Mouse (Mus musculus) cerebellum, adult 2 months (tissue): ENCODE results near the gene Fry. TPM values are rescaled to one million over a fixed set of nuclear protein-coding genes. Genes with fewer than 3 reads are reported as not detected.
A peak's percentile ranks its signal among the peaks of the same experiment; 100 is the strongest.

Experiments
- DNase-seq, 2 experiments: peaks; one replicate each; pipeline ENCODE4 v3.0.0; 2021
- H3K27ac ChIP-seq: fragments of 200-500 bp; 2 replicates; pipeline ENCODE4 v1.5.1; 2012; ENCODE audit warnings: low read length, control low read depth, inconsistent platforms; ENCODE audit not compliant: insufficient read depth
- H3K27me3 ChIP-seq: fragments of 200-500 bp; 2 replicates; pipeline ENCODE4 v1.6.1; 2012; ENCODE audit warnings: inconsistent platforms, mild to moderate bottlenecking, low read length, moderate library complexity; ENCODE audit not compliant: control insufficient read depth, insufficient read depth
- H3K4me1 ChIP-seq: fragments of 200-500 bp; 2 replicates; pipeline ENCODE4 v1.6.1; 2011; ENCODE audit warnings: low read length; ENCODE audit not compliant: control insufficient read depth, insufficient read depth
- H3K4me3 ChIP-seq: fragments of 200-500 bp; replicated peaks from 2 replicates; pipeline ENCODE3; 2011; ENCODE audit warnings: mild to moderate bottlenecking, low read depth, low read length, control low read depth; ENCODE audit not compliant: insufficient read depth
- CTCF ChIP-seq: fragments of 200-500 bp; IDR thresholded peaks from 2 replicates; pipeline ENCODE4 v1.5.1; 2011; ENCODE audit warnings: low read depth, mild to moderate bottlenecking, control low read depth, low read length, moderate library complexity, borderline replicate concordance; ENCODE audit not compliant: insufficient read depth
- POLR2A ChIP-seq: fragments of 200-500 bp; IDR thresholded peaks from 2 replicates; pipeline ENCODE4 v1.6.1; 2011; ENCODE audit warnings: low read length, control low read depth, borderline replicate concordance; ENCODE audit not compliant: insufficient read depth
- WGBS: fragments of 180-500 bp; shearing (Covaris S2); methylation state at CpG from one replicate; pipeline ENCODE4 v1.1.7; 2018; 5-methylcytosine and 5-hydroxymethylcytosine counted together
- polyA plus RNA-seq: library from polyadenylated mRNA; depleted of rRNA; stranded (reverse); fragments of >200 nt; gene quantifications from 2 replicates; pipeline ENCODE4 v1.2.3, GENCODE M21; 2012

Fry gene
- polyA plus RNA-seq, 1 experiment: 92.2 TPM

DNA sequence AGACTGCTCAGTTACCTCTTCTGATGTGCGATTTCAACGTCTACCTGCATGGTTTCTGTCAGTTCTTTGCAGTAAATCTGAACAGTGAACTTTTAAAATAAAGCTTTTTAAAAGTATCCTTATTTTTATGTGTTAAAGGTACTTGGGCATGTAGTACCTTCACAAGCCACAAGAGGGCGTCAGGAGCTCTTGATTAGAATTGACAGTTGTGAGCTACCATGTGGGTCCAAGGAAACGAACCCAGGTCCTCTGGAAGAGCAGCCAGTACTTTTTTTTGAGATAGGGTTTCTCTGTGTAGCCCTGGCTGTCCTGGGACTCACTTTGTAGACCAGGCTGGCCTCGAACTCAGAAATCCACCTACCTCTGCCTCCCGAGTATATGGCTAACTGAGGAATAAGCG lies 323.2 kb downstream of the Fry start:
- Histone ChIP-seq H3K4me3 (no peak overlapping the region), H3K4me1 (peaks cover 5% of the 10 kb centered on the region), H3K27ac (no peak overlapping the region), H3K27me3 (no peaks in the 10 kb centered on the region)
- DNase-seq: peak; percentile 22 to 37
- peak; percentile 51; the same call in 1 of the 2 replicates for TF ChIP-seq CTCF
- no peak for TF ChIP-seq POLR2A
- WGBS: 45% methylated on average over 7 of the region's 7 CpGs

DNA sequence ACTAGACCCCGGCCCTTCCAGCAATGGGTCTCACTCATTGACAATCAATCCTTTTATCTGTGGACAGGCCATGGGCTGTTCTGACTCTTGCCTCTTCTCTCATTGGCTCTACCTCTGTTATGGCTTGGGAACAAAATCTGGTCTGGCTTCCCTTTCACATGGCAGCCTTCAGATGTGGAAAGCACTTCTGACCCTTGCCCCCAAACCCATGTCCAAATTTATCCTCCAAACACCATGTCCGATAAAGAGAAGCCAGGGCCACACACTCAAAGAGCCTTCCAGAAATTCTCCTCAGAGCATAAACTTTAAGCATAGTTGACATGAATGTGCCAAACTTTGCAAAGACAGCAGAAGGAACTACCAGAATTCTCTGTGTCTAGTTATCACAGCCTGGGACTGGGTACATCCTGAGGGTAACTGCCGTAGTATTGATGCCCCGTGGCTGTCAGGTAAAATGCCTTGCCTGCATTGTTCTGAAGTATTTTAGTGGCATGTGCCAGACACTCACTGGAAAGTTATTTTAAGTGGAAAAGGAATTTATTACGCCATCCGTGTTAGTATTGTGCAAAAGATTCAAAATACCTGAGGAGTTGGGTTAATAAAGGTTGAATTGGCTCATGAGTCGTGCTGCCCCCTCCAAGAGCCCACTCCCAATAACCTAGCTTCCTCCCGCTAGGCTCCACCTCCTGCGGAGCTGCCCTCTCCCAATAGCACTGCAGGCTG lies 333.0 kb downstream of the Fry start:
- no peak overlapping the region for H3K4me3 ChIP-seq
- no peaks in the 10 kb centered on the region for H3K4me1 ChIP-seq
- TF ChIP-seq POLR2A (no peak), CTCF (no peak)
- H3K27me3 ChIP-seq: no peaks in the 10 kb centered on the region
- no peak overlapping the region for H3K27ac ChIP-seq
- 90% methylated on average over 9 of the region's 9 CpGs for WGBS
- no peak for DNase-seq

DNA sequence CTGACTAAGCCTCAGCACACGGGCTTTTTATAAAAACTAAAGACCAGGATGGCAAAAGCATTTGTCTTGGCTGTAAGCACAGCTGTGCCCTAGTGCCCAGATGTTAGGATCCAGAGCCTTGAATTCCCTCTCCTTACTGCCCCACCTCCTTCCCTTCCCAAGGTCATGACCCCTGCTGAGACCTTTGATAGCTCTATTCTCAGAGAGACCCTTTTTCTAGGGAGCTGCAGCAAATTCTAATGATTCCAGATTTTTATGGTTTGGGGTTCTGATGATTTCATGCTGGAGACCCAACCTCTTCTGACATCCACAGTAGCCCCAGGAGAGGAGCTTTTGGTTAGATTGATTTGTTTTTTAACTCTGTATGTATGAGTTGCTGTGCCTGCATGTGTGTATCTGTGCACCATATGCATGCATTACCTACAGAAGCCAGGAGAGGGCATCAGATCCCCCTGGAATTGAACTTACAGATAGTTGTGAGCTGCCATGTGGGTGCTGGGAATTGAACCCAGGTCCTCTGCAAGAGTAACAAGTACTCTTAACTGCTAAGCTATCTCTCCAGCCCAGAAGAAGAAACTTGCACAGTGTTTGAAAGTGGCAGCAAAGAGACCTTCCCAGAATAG lies 333.7 kb downstream of the Fry start:
- no peak for TF ChIP-seq CTCF
- TF ChIP-seq POLR2A: no peak
- Histone ChIP-seq H3K4me1 (no peaks in the 10 kb centered on the region), H3K27me3 (no peaks in the 10 kb centered on the region), H3K4me3 (no peak overlapping the region), H3K27ac (no peak overlapping the region)
- DNase-seq: no peak
- 49% methylated on average over 1 of the region's 1 CpGs for WGBS

DNA sequence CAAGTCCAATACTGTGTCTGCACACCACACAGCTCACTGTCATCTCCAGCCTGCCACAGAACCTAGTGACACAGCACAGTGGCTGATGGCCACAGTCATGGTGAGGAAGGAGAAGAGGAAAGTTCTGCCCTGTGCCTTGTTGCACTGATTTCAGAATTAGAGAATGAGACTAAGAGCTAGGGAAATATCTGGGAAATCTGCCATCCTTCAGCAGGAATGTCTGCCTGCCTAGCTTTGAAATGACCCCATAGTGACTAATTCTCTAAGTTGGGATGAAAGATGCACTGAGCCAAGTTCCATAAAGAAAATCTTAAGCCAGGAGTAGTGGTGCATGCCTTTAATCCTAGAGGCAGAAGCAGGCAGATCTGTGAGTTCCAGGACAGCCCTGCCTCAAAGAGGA lies 334.2 kb downstream of the Fry start:
- no peak for DNase-seq
- H3K27me3 ChIP-seq: no peaks in the 10 kb centered on the region
- no peak overlapping the region for H3K27ac ChIP-seq
- TF ChIP-seq POLR2A (no peak), CTCF (no peak)
- H3K4me1 ChIP-seq: no peaks in the 10 kb centered on the region
- no peak overlapping the region for H3K4me3 ChIP-seq

DNA sequence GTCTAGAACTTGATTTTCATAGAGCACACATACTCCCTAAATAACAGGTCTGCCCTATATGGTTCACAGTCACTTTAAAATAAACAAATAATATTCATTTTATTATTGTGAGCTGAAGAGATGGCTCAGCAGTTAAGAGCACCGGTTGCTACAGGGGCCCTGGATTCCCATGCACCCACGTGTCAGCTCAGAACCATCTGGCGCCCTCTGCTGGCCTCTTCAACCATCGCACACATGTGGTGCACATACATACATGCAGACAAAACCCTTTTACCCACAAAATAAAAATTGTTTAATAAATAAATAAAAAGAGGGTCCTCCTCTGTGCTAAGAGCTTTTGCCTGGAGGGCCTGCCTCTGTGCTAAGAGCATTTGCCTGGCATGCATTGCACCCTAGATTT lies 335.0 kb downstream of the Fry start:
- Histone ChIP-seq H3K27ac (no peak overlapping the region), H3K27me3 (no peaks in the 10 kb centered on the region), H3K4me3 (no peak overlapping the region), H3K4me1 (no peaks in the 10 kb centered on the region)
- WGBS: 91% methylated on average over 4 of the region's 4 CpGs
- TF ChIP-seq POLR2A (no peak), CTCF (0 out of 2 replicates have a peak, but pooled peaks have one; percentile 8)
- DNase-seq: no peak

DNA sequence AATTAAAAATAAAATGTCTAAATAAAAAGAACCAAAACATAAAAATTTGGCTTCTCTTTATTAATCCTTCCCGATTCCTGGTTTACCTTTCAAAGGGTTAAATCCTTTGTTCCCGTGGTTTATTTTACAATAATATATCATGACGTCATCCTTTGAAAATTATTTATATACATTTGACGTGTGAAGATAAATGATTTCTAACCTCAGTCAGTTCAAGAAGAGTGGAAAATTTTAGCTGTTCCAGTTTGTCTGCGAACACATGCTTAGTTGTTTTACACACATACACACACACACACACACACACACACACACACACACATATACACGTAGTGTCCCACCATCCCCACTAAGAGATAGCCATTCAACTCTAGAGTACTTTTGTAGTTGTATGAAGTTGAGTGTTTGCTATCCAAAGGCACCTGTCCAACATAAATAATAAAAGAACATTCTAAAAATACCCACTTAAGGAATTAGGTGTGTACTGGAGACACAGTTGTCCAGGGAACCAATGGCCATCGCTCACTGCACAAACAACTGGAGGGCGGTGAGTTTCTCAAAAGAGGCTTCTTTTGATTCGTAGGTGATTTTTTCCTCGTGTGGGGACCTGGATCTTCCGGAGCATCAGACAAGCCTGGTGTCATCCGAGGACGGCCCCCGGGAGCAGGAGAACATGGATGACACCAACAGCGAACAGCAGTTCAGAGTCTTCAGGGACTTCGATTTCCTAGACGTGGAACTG lies 338.9 kb downstream of the Fry start:
- Histone ChIP-seq H3K4me1 (no peaks in the 10 kb centered on the region), H3K4me3 (no peak overlapping the region), H3K27ac (peak overlapping the region; percentile 74; the same call in 1 of the 2 replicates), H3K27me3 (no peaks in the 10 kb centered on the region)
- DNase-seq: no peak
- WGBS: 85% methylated on average over 17 of the region's 17 CpGs
- no peak for TF ChIP-seq CTCF
- no peak for TF ChIP-seq POLR2A

DNA sequence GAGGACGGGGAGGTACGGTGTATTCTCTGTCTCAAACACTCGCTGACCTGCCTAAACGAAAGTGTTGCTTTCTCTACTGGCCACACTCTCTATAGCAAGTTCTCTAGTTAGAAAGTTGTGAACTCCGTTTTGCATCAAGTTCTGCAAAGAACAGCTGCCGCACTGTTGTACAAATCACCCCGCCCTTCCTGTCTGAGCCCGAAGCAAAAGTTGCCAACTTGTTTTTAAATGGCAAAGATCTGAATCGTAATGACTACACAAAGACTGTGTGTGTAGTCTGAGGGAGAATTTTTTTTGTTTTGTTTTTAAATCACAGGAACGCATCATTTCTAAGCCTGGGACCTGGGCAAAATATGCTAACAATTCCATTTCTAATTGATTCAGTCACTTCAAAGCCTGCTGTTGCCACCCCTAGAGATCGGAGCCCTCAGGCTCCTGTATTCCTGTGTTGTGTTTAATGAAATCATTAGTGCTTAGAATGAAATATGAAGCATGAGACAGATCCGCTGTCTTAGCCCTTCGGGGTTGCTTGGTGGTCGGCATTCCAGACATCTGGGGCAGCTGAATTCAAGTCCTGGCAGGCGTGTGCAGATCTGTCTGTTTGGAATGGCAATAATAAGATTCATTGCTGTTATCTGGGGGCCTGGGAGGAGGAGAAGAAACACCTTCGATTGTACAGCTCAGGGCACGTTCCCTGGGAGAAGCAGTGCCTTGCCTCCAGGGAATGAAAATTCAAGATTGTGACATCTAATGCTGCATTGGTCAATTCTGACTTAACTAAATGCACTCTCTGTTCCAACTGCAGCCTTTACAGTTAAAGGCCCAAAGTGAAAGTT lies 339.7 kb downstream of the Fry start:
- no peak for DNase-seq
- Histone ChIP-seq H3K4me1 (no peaks in the 10 kb centered on the region), H3K4me3 (no peak overlapping the region), H3K27me3 (no peaks in the 10 kb centered on the region), H3K27ac (peak overlapping the region; percentile 74; the same call in 1 of the 2 replicates)
- TF ChIP-seq CTCF (no peak), POLR2A (no peak)
- 56% methylated on average over 17 of the region's 17 CpGs for WGBS
